Mouse (Mus musculus) colon, adult 2 months (tissue): ENCODE data around the gene Cul4b. TPM values are rescaled to one million over a fixed set of nuclear protein-coding genes. Genes with fewer than 3 reads are reported as not detected.

Source experiments
- polyA plus RNA-seq: library from polyadenylated mRNA; depleted of rRNA; stranded (reverse); fragments of >200 nt; gene quantifications from 2 replicates; pipeline ENCODE4 v1.2.3, GENCODE M21; 2012; rRNA removed

The Cul4b gene
- 1.7 and 1.8 TPM in 2 replicates for polyA plus RNA-seq

DNA sequence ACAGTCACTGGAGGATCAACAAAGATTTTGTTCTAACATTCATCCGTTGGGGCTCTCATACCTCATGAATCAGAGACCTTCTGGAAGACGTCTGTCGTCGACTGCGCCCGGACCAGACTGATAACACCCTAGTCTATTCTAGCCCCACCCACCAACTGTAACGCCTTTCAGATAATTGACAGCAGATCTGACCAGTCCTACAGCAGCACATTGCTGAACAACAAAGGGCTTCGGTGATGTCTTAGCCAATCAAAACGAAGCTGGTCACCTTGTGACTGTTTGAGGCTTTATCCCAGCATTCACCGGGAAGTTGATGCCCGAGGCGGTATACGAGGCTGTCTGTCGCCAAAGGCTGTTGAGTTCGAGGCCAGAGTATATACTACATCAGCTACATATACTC lies at the start of gene Cul4b:
Gene Cul4b (minus strand): TSS at position 119 of the 400 bp plus-strand sequence.

DNA sequence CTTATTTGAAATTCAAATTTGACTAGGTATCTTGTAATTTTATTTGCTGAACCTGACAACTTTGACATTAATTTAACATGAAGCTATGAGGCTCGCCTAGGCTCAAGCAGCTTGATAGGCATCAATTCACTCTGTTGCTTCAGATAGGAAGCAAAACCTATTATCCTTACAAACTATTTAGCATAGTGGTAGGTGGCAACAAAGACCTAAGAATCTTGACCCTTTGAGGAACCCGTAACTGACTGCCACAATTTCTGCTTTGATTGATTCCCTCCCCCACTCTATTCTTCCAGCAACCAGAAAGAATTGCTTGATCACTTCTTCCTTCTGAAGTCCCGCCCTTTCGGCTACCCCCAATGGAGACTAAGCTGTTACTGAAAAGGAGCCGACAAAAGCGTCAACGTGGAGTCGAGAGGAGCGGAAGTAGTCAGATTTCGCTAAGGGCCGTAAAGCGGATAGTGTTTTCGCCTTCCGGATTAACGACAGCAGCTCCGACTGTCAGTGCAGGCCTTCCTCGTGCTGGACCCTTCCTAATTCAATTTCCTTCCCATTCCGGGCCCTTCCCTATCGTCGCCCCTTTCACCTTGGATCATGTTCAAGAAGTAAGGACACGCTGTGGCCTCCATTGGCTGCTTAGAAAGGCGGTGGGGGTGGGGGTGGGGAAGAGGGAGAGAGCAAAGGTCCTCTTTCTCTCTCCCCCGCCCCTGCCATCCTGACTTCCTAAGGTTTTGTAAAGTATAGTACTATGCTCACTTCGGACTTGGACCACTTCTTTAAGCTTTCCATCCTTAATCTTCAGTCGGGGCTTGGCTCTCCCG lies 24.4 kb upstream of the Cul4b start, which contains the start of gene Mcts1:
Gene Mcts1 (plus strand): TSS at position 402 of the 818 bp plus-strand sequence.

Other genes starting within 250 kb of the Cul4b start
- 22.4 and 27.3 TPM in 2 replicates for gene Lamp2, start 119.7 kb downstream of the Cul4b start, polyA plus RNA-seq
- 3.0 and 3.4 TPM in 2 replicates for gene Mcts1, start 24.4 kb upstream of the Cul4b start, polyA plus RNA-seq
- gene C1galt1c1, start 58.9 kb upstream of the Cul4b start, polyA plus RNA-seq: 9.6 and 11.6 TPM in 2 replicates
- not detected in 2 replicates for gene 6030498E09Rik, start 196.5 kb upstream of the Cul4b start, polyA plus RNA-seq